Comparison of ENCODE assay signal across 11 mouse cellular contexts in the genomic region with DNA sequence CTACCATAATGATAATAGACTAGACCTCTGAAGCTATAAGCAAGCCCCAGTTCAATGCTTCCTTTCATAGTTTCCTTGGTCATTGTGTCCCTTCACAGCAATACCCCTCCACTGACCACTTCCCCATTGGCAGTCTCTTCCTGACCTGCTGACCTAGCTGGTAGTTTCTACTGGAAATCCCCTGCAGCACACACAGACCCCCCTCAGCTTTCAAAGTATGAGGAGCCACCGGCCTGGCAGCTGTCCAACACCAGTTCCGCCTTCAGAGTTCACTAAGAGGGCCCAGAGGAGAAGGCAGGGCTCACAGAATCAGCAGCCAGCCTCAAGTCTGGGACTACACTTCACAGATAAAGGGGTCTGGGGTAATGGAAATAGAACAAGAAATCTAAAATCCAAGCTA. TPM values are rescaled to one million over a fixed set of nuclear protein-coding genes. Genes with fewer than 3 reads are reported as not detected.
DNase-seq lines count a peak whose midpoint lies in the region; ATAC-seq and TF ChIP-seq lines count a peak whose summit lies in the region.
"Had no signal": no experiment of that assay in that cellular context is flagged by ENCODE, and none has a peak within 500 bp of the region (broad histone marks: within the 10 kb centered on the region; RNA-seq: fewer than 3 reads in every experiment).

No protein-coding gene starts in this region.

- peaks cover 13% of the 10 kb centered on the region for H3K4me1 ChIP-seq in lung, adult 2 months (ENCODE audit: control insufficient read depth, insufficient read depth, low read length)
- H3K4me1 ChIP-seq in heart, embryonic 12.5 days (replicated peaks) = peaks cover 67% of the 10 kb centered on the region

- no peak for ATAC-seq in frontal cortex, adult (ENCODE audit: low TSS enrichment)
- ATAC-seq in heart, embryonic 12.5 days (ENCODE audit: insufficient number of reproducible peaks, low FRiP score) = no peak; the same call in 1 of the 2 replicates
- ATAC-seq in megakaryocyte progenitor cell, adult 5-6 weeks (replicated peaks; ENCODE audit: poor library complexity) = peak; percentile 10; the same call in 1 of the 2 replicates
- ATAC-seq in CD4-positive, CD25-positive, alpha-beta regulatory T cell, adult 4 months = no peak

- no peak for TF ChIP-seq CTCF in lung, adult 2 months (IDR thresholded peaks at IDR 0.05; ENCODE audit: insufficient read depth, low read length)

- peak overlapping the region; percentile 6; the same call in 1 of the 2 replicates for H3K27ac ChIP-seq in heart, embryonic 12.5 days (ENCODE audit: poor library complexity, severe bottlenecking)
- H3K27ac ChIP-seq: embryonic facial prominence, embryonic 13.5 days; liver, embryonic 13.5 days had no signal

- 27% methylated on average over 2 of the region's 2 CpGs for WGBS in lung, adult 2 months
- WGBS in heart, embryonic 12.5 days = 14% methylated on average over 2 of the region's 2 CpGs

- H3K27me3 ChIP-seq in heart, embryonic 12.5 days (replicated peaks) = no peaks in the 10 kb centered on the region
- H3K27me3 ChIP-seq: embryonic facial prominence, embryonic 13.5 days; liver, embryonic 13.5 days had no signal

- H3K4me2 ChIP-seq in heart, embryonic 12.5 days = no peak overlapping the region
- H3K4me2 ChIP-seq: embryonic facial prominence, embryonic 13.5 days; liver, embryonic 13.5 days had no signal

- no peak for TF ChIP-seq POLR2A in lung, adult 2 months (IDR thresholded peaks at IDR 0.05; ENCODE audit: borderline replicate concordance, extremely low read depth, low read depth, low read length)

- H3K36me3 ChIP-seq in heart, embryonic 12.5 days = no peaks in the 10 kb centered on the region
- H3K36me3 ChIP-seq: embryonic facial prominence, embryonic 13.5 days; liver, embryonic 13.5 days had no signal

- no peak overlapping the region for H3K9ac ChIP-seq in heart, embryonic 12.5 days
- H3K9ac ChIP-seq: embryonic facial prominence, embryonic 13.5 days; liver, embryonic 13.5 days had no signal

- H3K9me3 ChIP-seq in heart, embryonic 12.5 days (replicated peaks) = no peaks in the 10 kb centered on the region
- H3K9me3 ChIP-seq: embryonic facial prominence, embryonic 13.5 days; liver, embryonic 13.5 days had no signal

- H3K4me3 ChIP-seq in lung, adult 2 months (replicated peaks; ENCODE audit: extremely low read depth, low read depth, low read length) = no peak overlapping the region
- H3K4me3 ChIP-seq in heart, embryonic 12.5 days = no peak overlapping the region
- H3K4me3 ChIP-seq: embryonic facial prominence, embryonic 13.5 days; liver, embryonic 13.5 days had no signal

- peak; percentile 42 to 49 for DNase-seq in frontal cortex, postnatal 10 days (ENCODE audit: low spot score in 2 of 2)
- DNase-seq in lung, postnatal 10 days = peak; percentile 62
- no peak for DNase-seq in lung, adult 2 months
- DNase-seq in thymus, postnatal 4 days = no peak
- DNase-seq: liver, embryonic 13.5 days had no signal

RNA-seq across cellular contexts. Expression of gene Rab20, which starts 17.6 kb away (rescaled TPM):
- 17.3 and 19.5 TPM in 2 replicates for polyA plus RNA-seq in lung, adult 2 months (2012; rRNA removed)
- polyA plus RNA-seq in heart, embryonic 12.5 days (2016; fragmentation: Nextera tagmentation; extraction: Ambion mirVana) = 20.2 and 23.5 TPM in 2 replicates
- total RNA-seq in megakaryocyte progenitor cell, adult 5-6 weeks (2015) = 1.3 and 2.2 TPM in 2 replicates
- 3.7 and 5.2 TPM in 2 replicates for total RNA-seq in megakaryocyte progenitor cell, adult 5-6 weeks (2017)
- polyA plus RNA-seq in CD4-positive, CD25-positive, alpha-beta regulatory T cell, adult 4 months (2017; shearing (Covaris generic)) = 10 to 100 TPM; 12.0 to 12.8 TPM
- polyA plus RNA-seq: neural tube, embryonic 14.5 days had no signal

RNA-seq across cellular contexts. Expression of gene Naxd, which starts 36.4 kb away (rescaled TPM):
- 142 and 150 TPM in 2 replicates for polyA plus RNA-seq in lung, adult 2 months (2012; rRNA removed)
- polyA plus RNA-seq in heart, embryonic 12.5 days (2016; fragmentation: Nextera tagmentation; extraction: Ambion mirVana) = 68.8 and 71.0 TPM in 2 replicates
- total RNA-seq in megakaryocyte progenitor cell, adult 5-6 weeks (2015) = 59.8 and 65.7 TPM in 2 replicates
- total RNA-seq in megakaryocyte progenitor cell, adult 5-6 weeks (2017) = 70.6 and 72.5 TPM in 2 replicates
- 10 to 100 TPM; 56.4 to 77.8 TPM for polyA plus RNA-seq in CD4-positive, CD25-positive, alpha-beta regulatory T cell, adult 4 months (2017; shearing (Covaris generic))

Comparison
In these comparisons a context has a peak if more than half of its experiments do, and no peak if none do; other contexts are left out.
1. DNase-seq: peak in frontal cortex, postnatal 10 days (2 of 2) and lung, postnatal 10 days (single experiment); none in lung, adult 2 months (single experiment) and thymus, postnatal 4 days (single experiment).